Mouse (Mus musculus): ENCODE data around the gene Svs3a. TPM values are rescaled to one million over a fixed set of nuclear protein-coding genes. Genes with fewer than 3 reads are reported as not detected.
"Not testable (repeated sequence)": the region's sequence is repeated elsewhere in the genome, so short reads cannot be mapped to it uniquely, and the experiment has no call there.

Gene Svs3a
- total RNA-seq (2012; rRNA removed): not detected in 2 replicates
- total RNA-seq (2014; rRNA removed): not detected in 2 replicates
- not detected in 2 replicates for polyA plus RNA-seq (2012; ENCODE audit: insufficient read length, low read depth)

GRCm38 (mm10) chr2:164288968-164289367, at the start of gene Svs3a:
Svs3a (plus strand) TSS chr2:164289268.
- H3K9ac ChIP-seq (ENCODE audit: insufficient read depth, low read depth); H3K36me3 ChIP-seq (replicated peaks in 1 of 2; ENCODE audit: control insufficient read depth in 1 of 2, insufficient read depth in 1 of 2, low read length in 1 of 2); H3K4me3 ChIP-seq (replicated peaks in 1 of 3; ENCODE audit: low read depth in 2 of 3, low read length in 2 of 3, poor library complexity in 1 of 3); H3K4me2 ChIP-seq (ENCODE audit: insufficient read depth, low read depth, poor library complexity, severe bottlenecking); in situ Hi-C loops (cut with MboI; ENCODE audit: low pct_ligation_motif_present, low pct_unique_long_range_greater_than_20kb, low sequenced_read_pairs); DNase-seq (ENCODE audit: extremely low read depth); H3K27me3 ChIP-seq (replicated peaks); H3K4me1 ChIP-seq (ENCODE audit: control insufficient read depth in 1 of 2, insufficient read depth in 2 of 2); H3K27ac ChIP-seq (ENCODE audit: insufficient read depth, low read depth); dilution Hi-C loops (cut with MboI; ENCODE audit: extremely low pct_ligation_motif_present, extremely low pct_unique_long_range_greater_than_20kb, low sequenced_read_pairs); H3K79me2 ChIP-seq (replicated peaks; ENCODE audit: control insufficient read depth, extremely low read depth, insufficient read depth, poor library complexity, severe bottlenecking); H3K9me3 ChIP-seq (replicated peaks; ENCODE audit: low read length): not testable (repeated sequence)

GRCm38 (mm10) chr2:164256540-164256939, 32.5 kb upstream of the Svs3a start, which contains the start of gene Svs3b:
Svs3b (minus strand) TSS chr2:164256640.
- H3K4me3 ChIP-seq (replicated peaks in 1 of 3; ENCODE audit: low read depth in 2 of 3, low read length in 2 of 3, poor library complexity in 1 of 3); in situ Hi-C loops (cut with MboI; ENCODE audit: low pct_ligation_motif_present, low pct_unique_long_range_greater_than_20kb, low sequenced_read_pairs); H3K27me3 ChIP-seq (replicated peaks); dilution Hi-C loops (cut with MboI; ENCODE audit: extremely low pct_ligation_motif_present, extremely low pct_unique_long_range_greater_than_20kb, low sequenced_read_pairs); H3K27ac ChIP-seq (ENCODE audit: insufficient read depth, low read depth); H3K79me2 ChIP-seq (replicated peaks; ENCODE audit: control insufficient read depth, extremely low read depth, insufficient read depth, poor library complexity, severe bottlenecking); H3K36me3 ChIP-seq (replicated peaks in 1 of 2; ENCODE audit: control insufficient read depth in 1 of 2, insufficient read depth in 1 of 2, low read length in 1 of 2); DNase-seq (ENCODE audit: extremely low read depth); H3K4me1 ChIP-seq (ENCODE audit: control insufficient read depth in 1 of 2, insufficient read depth in 2 of 2); H3K4me2 ChIP-seq (ENCODE audit: insufficient read depth, low read depth, poor library complexity, severe bottlenecking); H3K9ac ChIP-seq (ENCODE audit: insufficient read depth, low read depth); H3K9me3 ChIP-seq (replicated peaks; ENCODE audit: low read length): not testable (repeated sequence)

- no peaks in the 10 kb centered on the region for H3K27me3 ChIP-seq (replicated peaks)
- no peaks in the 10 kb centered on the region for H3K9me3 ChIP-seq (replicated peaks; ENCODE audit: low read length)
- H3K79me2 ChIP-seq (replicated peaks; ENCODE audit: control insufficient read depth, extremely low read depth, insufficient read depth, poor library complexity, severe bottlenecking): no peaks in the 10 kb centered on the region
- DNase-seq (ENCODE audit: extremely low read depth): no peak
- H3K4me3 ChIP-seq (replicated peaks in 1 of 3; ENCODE audit: low read depth in 2 of 3, low read length in 2 of 3, poor library complexity in 1 of 3): no peak within 1 kb of the TSS
- dilution Hi-C loops (cut with MboI; ENCODE audit: extremely low pct_ligation_motif_present, extremely low pct_unique_long_range_greater_than_20kb, low sequenced_read_pairs) (no loop called here), in situ Hi-C loops (cut with MboI; ENCODE audit: low pct_ligation_motif_present, low pct_unique_long_range_greater_than_20kb, low sequenced_read_pairs) (no loop called here)
- H3K27ac ChIP-seq (ENCODE audit: insufficient read depth, low read depth): no peak within 1 kb of the TSS
- TF ChIP-seq JUN (IDR thresholded peaks at IDR 0.05; ENCODE audit: insufficient read depth, low read depth, low read length): no peak
- no peak for TF ChIP-seq UBTF (IDR thresholded peaks at IDR 0.05; ENCODE audit: low read depth, low read length)
- no peak for TF ChIP-seq SIN3A (IDR thresholded peaks at IDR 0.05; ENCODE audit: low read length)
- no peak for TF ChIP-seq MEF2A (IDR thresholded peaks at IDR 0.05; ENCODE audit: borderline replicate concordance, low read depth, low read length)
- no peak for TF ChIP-seq SMC3 (IDR thresholded peaks at IDR 0.05; ENCODE audit: low read depth, low read length)
- TF ChIP-seq TBP (conservative IDR thresholded peaks at IDR 0.05; ENCODE audit: low read depth, low read length): no peak
- TF ChIP-seq GABPA (IDR thresholded peaks at IDR 0.05; ENCODE audit: insufficient replicate concordance, low read depth, low read length): no peak
- no peak for TF ChIP-seq RCOR1 (conservative IDR thresholded peaks at IDR 0.05; ENCODE audit: low read depth, low read length)
- no peak for TF ChIP-seq ZKSCAN1 (IDR thresholded peaks at IDR 0.05; ENCODE audit: borderline replicate concordance, low read depth, low read length)
- TF ChIP-seq RAD21 (IDR thresholded peaks at IDR 0.05; ENCODE audit: low read depth, low read length): no peak
- TF ChIP-seq MAX (IDR thresholded peaks at IDR 0.05; ENCODE audit: low read length): no peak
- H3K4me1 ChIP-seq (ENCODE audit: control insufficient read depth in 1 of 2, insufficient read depth in 2 of 2): no peaks in the 10 kb centered on the region
- no peaks in the 10 kb centered on the region for H3K36me3 ChIP-seq (replicated peaks in 1 of 2; ENCODE audit: control insufficient read depth in 1 of 2, insufficient read depth in 1 of 2, low read length in 1 of 2)
- H3K4me2 ChIP-seq (ENCODE audit: insufficient read depth, low read depth, poor library complexity, severe bottlenecking): no peak within 1 kb of the TSS
- H3K9ac ChIP-seq (ENCODE audit: insufficient read depth, low read depth): no peak within 1 kb of the TSS
Measured at GRCm38 (mm10) chr2:164278359-164278758, 10.7 kb upstream of the Svs3a start, which contains the start of gene Svs4. Svs4 (minus strand) TSS chr2:164278459.

All from CH12.LX (cell line).